Mouse (Mus musculus) olfactory bulb, adult 2 months (tissue): ENCODE results near the gene Lama2.

Experiments
- CTCF ChIP-seq: fragments of 200-500 bp; IDR thresholded peaks from 2 replicates; pipeline ENCODE4 v1.5.1; 2012; ENCODE audit warnings: low read depth, mild to moderate bottlenecking, low read length, moderate library complexity; ENCODE audit not compliant: insufficient read depth
- POLR2A ChIP-seq: fragments of 200-500 bp; IDR thresholded peaks from 2 replicates; pipeline ENCODE4 v1.6.1; 2012; ENCODE audit warnings: mild to moderate bottlenecking, low read depth, low read length, moderate library complexity; ENCODE audit not compliant: insufficient read depth

DNA sequence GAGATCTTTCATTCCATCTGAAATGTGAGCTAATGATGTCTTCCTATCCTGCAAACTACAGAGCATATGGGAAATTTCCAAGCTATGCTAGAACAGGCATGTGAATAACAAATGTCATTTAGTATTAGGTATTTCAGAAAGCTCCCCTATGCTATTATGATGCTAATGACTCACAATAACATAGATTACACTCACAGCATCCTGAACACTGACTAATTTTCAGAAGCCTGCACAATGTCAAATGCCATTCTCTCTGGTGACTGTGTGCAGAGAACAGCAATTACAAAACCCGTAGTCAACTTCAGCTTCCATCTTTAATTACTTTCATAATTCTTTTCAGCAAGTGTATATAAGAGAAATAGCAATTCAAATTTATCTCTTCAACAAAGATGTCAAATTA lies 596.9 kb downstream of the Lama2 start:
- TF ChIP-seq POLR2A (no peak), CTCF (no peak)
